Mouse (Mus musculus) thymus, postnatal 25 days (tissue): Measurements from ENCODE around the gene Rapgef2.

Experiments used
- DNase-seq: peaks from one replicate; pipeline ENCODE4 v3.0.0; 2022

Gene Rapgef2

GRCm38 (mm10) chr3:79283031-79283430, 3.3 kb downstream of the Rapgef2 start:
- no peak for DNase-seq

DNA sequence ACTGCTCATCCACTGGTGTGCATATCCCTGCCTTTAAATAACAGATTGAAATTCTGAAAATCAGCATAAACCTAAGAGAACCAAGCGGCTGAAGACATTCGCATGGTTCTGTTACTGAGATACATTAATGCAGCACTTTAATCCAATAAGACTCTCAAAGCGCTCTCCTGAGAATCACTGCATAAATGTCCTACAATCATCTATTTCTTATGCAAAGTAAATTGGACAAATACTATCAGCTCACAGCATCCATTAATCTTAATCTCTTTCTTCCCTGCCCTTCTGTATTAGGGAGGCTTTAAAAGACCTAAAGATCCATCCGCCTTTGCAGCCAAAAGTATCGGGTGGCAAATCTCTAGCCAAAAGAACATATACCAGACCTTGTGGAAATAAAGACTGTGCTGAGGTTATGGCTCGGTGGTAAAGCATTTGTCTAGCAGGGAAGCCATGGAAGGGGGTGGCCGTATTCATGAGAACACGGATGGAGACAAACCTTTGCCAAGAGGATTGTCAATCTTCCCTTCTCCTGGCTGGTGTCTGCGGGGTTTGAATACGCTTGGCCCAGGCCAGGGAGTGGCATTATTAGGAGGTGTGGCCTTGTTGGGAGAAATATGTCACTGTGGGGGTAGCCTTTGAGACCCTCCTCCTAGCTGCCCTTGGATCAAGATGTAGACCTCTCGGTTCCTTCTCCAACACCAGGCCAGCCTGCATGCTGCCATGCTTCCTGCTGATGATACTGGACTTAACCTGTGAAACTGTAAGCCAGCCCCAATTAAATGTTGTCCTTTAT, 10.3 kb downstream of the Rapgef2 start:
- no peak for DNase-seq

- DNase-seq, result no peak
These were observed 13.0 kb downstream of the Rapgef2 start for GRCm38 (mm10) chr3:79273350-79273749.

DNA sequence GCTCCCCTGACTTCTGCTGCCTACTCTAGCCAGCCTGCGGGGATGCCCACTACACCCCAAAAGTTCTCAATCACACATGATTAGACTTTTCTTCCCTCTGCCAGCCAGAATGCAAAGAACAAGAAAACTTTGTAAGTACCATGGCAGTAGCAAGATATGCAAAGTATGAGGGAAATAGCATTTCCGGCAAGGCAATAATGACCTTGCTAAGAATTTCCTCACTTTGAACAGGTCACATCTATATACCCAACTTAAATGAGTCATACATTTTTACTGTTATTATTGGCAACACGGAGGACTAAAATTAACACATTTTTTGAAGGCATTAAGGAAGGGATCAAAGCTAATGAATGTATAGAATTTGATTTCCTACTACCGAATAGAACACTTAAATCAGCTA, 13.4 kb downstream of the Rapgef2 start:
- no peak for DNase-seq

DNA sequence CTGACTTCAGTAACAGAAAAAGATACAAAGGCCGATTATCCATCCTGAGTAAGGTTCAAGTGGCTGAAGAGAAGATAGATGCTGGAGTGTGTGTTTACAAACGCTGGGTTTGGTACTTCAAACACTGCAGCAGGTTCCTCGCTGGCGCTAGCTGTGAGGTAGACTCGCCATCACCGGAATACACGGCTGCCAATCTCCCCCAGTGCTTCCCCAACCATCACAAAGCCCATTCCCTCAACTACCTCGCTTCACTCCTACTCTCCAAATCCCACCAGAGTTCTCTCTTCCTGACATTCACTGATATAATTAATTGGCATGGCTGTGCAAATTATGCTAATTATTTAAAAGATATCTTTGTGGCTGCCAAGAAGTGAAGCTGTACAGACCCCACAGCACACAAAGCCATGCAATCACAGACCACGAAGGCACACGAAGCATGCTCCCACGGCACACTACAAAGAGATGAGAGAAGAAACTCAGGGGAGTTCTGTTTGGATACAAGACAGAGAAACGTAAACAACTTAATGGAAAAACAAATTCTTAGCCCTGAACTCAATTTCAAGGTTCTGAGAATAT, 15.2 kb downstream of the Rapgef2 start:
- no peak for DNase-seq

DNA sequence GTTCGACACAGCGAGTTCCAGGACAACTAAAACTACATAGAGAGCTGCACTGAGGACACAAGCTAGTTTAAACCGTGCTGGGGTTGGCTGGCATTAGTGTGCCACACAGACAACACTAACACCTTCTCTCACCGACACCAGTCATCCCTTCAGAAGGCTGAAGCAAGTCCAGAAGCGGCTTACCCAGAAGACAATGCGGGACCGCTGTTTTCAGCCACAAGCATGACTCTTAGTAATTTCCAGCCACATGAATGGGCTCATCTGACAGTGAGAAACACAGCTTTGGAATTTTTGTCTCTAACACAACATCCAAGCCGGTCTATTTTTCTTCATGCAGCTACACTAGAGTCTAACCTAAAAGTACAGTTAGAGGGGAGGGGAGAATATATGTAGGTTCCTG, 16.4 kb downstream of the Rapgef2 start:
- no peak for DNase-seq

DNA sequence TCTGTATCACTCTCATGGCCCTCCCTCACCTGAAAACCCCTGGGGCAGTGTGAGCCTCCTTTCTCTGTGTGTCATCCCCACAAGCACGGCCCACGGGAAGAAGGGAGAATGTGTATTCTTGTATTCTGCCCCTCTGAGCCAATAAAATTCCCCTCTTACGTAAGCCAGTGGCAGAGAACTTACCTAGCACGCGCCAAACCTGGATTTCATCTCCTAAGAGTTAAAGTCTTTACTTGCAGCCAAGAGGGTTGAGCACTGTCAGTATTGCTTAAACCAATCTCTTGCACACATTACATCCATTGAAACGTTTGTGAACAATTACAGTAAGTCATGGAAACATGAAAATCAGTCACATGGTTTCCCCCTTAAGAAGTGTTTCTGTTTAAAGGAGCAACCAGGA, 19.3 kb downstream of the Rapgef2 start:
- no peak for DNase-seq

GRCm38 (mm10) chr3:79261816-79262316, 24.5 kb downstream of the Rapgef2 start:
- DNase-seq, result no peak

DNA sequence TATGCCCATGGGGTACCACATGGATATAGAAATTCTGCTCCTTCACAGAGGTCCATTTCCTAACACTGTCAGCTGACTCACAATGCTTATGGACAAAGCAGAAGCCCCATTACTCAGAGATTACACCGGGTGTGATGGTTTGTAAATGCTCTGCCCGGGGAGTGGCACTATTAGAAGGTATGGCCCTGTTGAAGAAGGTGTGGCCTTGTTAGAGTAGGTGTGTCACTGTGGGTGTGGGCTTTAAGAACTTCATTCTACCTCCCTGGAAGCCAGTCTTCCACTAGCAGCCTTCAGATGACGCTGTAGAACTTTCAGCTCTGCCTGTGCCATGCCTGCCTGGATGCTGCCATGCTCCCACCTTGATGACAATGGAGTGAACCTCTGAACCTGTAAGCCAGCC, 32.3 kb downstream of the Rapgef2 start:
- DNase-seq, result no peak

DNA sequence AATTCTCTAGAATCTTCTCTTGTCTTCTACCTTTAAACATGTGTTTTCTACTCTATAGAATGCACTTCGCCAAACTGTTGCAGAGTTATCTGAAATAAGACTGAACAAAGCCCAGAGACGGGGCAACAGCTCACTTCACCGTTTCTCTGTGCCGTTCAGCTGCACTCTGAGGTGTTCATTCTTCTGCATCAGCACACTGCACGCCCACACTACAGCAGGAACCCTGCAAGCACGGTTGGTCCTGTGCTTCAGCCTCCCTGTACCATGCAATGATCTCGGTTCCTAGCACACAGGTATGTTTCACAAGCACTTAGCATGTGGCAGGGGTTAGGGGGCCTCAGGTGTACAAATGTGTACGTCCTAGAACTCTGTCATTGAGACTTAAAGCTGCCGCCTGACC, 32.9 kb downstream of the Rapgef2 start:
- DNase-seq, result no peak

GRCm38 (mm10) chr3:79252921-79253394, 33.4 kb downstream of the Rapgef2 start:
- DNase-seq, result no peak

DNA sequence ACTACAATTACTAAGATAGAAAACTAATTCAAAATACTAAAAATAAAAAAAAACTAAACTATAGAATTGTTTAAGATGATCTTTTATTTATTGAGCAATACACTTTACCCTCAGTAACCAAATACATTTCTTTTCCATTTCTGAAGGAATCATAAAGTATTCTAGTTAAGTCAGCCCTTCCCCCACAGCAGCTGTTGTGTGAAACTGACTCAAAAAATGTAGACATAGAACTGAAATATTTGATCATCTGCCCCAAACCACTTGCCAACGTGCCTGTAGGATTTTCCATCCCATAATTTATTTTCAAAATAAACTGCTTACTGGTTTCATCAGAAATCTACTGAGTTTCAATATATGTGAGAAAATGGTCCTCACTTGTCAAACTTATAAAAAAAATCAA, 36.4 kb downstream of the Rapgef2 start:
- no peak for DNase-seq

- no peak for DNase-seq
These were observed 37.6 kb downstream of the Rapgef2 start for GRCm38 (mm10) chr3:79248659-79249235.

DNA sequence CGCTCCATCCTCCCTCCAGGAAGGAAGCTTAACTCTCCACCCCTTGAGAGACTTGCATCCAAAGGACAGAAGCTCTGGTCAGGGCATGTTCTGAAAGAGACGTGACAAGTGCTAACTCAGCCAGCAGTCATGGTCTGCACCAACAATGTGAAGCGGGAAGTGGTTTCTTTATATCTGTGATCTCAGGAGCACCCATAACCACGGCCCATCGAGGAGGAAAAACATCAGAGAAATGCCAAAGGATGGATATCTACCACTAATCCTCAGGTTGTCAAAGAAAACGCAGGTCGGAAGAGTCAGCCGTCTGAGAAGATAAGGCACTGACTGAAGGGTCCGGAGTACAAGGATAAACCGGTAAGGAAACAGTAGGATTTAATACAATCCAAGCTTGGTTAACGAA, 38.1 kb downstream of the Rapgef2 start:
- DNase-seq, result peak; percentile 33

GRCm38 (mm10) chr3:79244347-79244746, 42.0 kb downstream of the Rapgef2 start:
- no peak for DNase-seq

GRCm38 (mm10) chr3:79242922-79243705, 43.2 kb downstream of the Rapgef2 start:
- no peak for DNase-seq

GRCm38 (mm10) chr3:79242298-79242697, 44.0 kb downstream of the Rapgef2 start:
- DNase-seq, result no peak

DNA sequence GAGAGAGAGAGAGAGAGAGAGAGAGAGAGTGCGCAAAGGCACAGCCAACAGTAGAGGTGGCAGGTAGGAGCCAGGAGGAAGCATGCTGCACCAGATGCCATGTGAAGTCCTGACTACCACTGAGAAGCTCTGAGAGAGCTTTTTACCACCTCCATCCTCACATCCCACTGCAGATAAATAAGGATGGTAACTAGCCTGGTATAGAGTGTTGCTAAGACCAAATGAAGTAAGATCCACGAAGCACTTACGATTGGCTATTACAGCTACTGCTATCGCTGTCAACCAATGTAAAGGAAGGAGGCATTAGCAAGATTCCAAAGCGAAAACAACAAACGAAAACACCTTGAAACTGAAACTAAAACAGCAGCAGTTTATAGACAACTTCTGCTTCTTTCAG, 47.3 kb downstream of the Rapgef2 start:
- peak; percentile 33 for DNase-seq

DNA sequence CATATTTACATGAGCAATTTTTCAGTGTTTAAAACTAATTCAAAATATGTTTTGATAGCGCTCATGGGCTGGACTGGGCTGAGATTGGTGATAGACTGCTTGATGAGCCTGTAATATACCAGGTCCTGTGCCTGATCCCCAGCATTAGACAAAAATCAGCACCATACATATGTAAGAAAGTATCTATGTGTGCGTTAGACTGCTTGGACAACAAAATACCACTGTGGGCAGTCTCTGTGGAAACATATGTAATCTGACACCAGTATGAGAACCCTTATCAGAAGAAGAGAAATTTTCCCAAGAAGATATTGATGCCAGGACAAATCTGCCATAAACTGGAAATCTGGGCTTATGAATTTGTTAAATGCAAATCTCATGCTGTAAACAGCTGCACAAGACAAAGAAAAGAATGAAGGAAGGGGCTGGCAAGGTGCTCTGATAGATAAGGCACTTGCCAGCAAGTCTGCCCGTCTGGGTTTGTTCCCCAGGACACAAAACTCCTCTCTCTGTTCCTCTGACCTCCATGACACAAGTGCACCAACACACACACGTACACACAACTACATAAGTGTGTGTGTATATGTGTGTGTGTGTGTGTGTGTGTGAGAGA, 47.8 kb downstream of the Rapgef2 start:
- no peak for DNase-seq

GRCm38 (mm10) chr3:79237619-79238342, 48.5 kb downstream of the Rapgef2 start:
- peak; percentile 47 for DNase-seq

DNA sequence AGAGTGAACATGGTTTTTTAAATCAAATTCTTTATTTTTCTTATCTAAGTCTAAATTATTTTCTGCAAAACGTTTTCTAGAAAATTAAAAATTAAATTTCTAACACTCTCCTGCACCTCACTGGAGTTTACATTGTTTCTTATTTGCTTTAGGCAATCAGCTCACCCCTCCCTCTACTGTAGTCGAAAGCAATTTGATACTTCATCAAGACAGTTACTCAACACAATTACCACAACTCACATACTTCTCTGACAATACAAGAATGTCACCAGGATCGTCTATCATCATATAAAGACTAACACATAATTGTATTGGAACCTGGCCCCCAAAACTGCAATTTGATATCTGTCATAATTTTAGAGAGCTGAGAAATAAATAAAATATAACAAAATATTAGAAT, 51.8 kb downstream of the Rapgef2 start:
- DNase-seq, result no peak
